Comparison of ENCODE assay signal across 22 mouse cellular contexts in the genomic region with DNA sequence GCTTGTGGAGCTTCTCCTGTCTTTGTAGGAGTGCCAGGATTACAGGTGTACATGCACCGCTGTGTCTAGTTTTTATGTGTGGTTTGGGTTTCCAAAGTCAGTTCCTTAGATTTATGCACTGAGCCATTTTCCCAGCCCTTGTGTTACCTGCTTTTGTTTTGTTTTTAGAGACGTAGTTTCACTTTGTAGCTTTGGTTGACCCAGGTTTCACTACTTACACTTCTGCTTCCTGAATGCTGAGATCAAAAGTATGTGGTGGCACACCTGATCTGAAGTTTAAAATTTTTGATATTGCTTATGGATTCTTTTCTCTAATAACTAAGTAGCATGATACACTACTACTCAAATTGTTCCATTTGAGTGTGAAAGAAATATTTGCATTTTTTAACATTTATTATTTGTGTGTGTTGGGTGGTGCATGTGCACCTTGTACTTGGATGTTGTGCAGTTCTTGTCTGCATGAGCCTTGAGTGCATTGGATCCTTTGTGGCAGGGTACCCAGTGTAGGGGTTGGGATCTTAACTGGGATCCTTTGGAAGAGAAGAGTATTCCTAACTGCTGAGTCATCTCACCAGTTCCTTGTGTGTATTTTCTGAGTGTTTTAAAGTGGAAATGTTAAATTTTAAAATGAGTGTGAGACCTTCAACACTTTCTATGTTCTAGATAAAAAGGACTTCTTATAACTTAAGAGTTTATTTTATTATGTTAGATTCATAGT. TPM values are rescaled to one million over a fixed set of nuclear protein-coding genes. Genes with fewer than 3 reads are reported as not detected.
DNase-seq lines count a peak whose midpoint lies in the region; ATAC-seq and TF ChIP-seq lines count a peak whose summit lies in the region.
"Had no signal": no experiment of that assay in that cellular context is flagged by ENCODE, and none has a peak within 500 bp of the region (broad histone marks: within the 10 kb centered on the region; RNA-seq: fewer than 3 reads in every experiment).

No protein-coding gene starts in this region.

- TF ChIP-seq POLR2A in heart, adult 2 months (IDR thresholded peaks at IDR 0.05; ENCODE audit: insufficient read depth, low read depth, low read length): no peak

- no peaks in the 10 kb centered on the region for H3K79me2 ChIP-seq in heart, adult 2 months (replicated peaks; ENCODE audit: control insufficient read depth, insufficient read depth, low read length)

- no peak overlapping the region for H3K27ac ChIP-seq in heart, adult 2 months
- H3K27ac ChIP-seq: embryonic facial prominence, embryonic 12.5 days; forebrain, embryonic 15.5 days; heart, embryonic 10.5 days; hindbrain, embryonic 12.5 days; intestine, embryonic 15.5 days had no signal

- no peaks in the 10 kb centered on the region for H3K4me1 ChIP-seq in heart, adult 2 months (ENCODE audit: control insufficient read depth, insufficient read depth, low read length)
- H3K4me1 ChIP-seq: embryonic facial prominence, embryonic 12.5 days; forebrain, embryonic 15.5 days; heart, embryonic 10.5 days; hindbrain, embryonic 12.5 days; intestine, embryonic 15.5 days had no signal

- no peaks in the 10 kb centered on the region for H3K27me3 ChIP-seq in heart, adult 2 months (ENCODE audit: control insufficient read depth, insufficient read depth, low read length)
- H3K27me3 ChIP-seq: embryonic facial prominence, embryonic 12.5 days; forebrain, embryonic 15.5 days; hindbrain, embryonic 12.5 days; intestine, embryonic 15.5 days had no signal

- no peak for TF ChIP-seq EP300 in heart, adult 2 months (IDR thresholded peaks at IDR 0.05; ENCODE audit: insufficient read depth, low read depth, low read length)

- WGBS in heart, adult 2 months: 92% methylated on average over 2 of the region's 2 CpGs

- ATAC-seq in CD4-positive, CD25-positive, alpha-beta regulatory T cell, adult 4 months: peak; percentile 80
- ATAC-seq in activated CD4-positive, CD25-positive, alpha-beta regulatory T cell, adult 4 months: peak; percentile 78
- ATAC-seq: forebrain, embryonic 15.5 days; hindbrain, embryonic 16.5 days; intestine, embryonic 15.5 days had no signal

- TF ChIP-seq CTCF in heart, adult 2 months (IDR thresholded peaks at IDR 0.05): no peak

- H3K9ac ChIP-seq in heart, adult 2 months (ENCODE audit: low read depth, low read length): no peak overlapping the region
- H3K9ac ChIP-seq: embryonic facial prominence, embryonic 12.5 days; forebrain, embryonic 15.5 days; hindbrain, embryonic 12.5 days; intestine, embryonic 15.5 days had no signal

- no peaks in the 10 kb centered on the region for H3K36me3 ChIP-seq in heart, adult 2 months (ENCODE audit: control insufficient read depth, insufficient read depth, low read length)

- peak; percentile 48 for DNase-seq in A20 (ENCODE audit: low read depth, low spot score)
- no peak for DNase-seq in heart, adult 2 months
- DNase-seq in left cerebral cortex, postnatal 4 days: no peak
- no peak for DNase-seq in thymus, postnatal 0 days (ENCODE audit: low spot score)
- DNase-seq: adrenal gland, adult 8-10 months; B cell, adult 2 months; cerebellum, adult 11 months; cerebellum, adult 9-10 months; cerebellum, postnatal 25 days; gastrocnemius, postnatal 25 days; heart, adult 11 months; heart, postnatal 10 days; heart, postnatal 4 days; kidney, adult 18-20 months had no signal

- H3K4me3 ChIP-seq in heart, adult 2 months: no peak overlapping the region
- H3K4me3 ChIP-seq: embryonic facial prominence, embryonic 12.5 days; forebrain, embryonic 15.5 days; heart, embryonic 10.5 days; hindbrain, embryonic 12.5 days; intestine, embryonic 15.5 days had no signal

- intact Hi-C loops in heart, adult 2 months (cut with DNase I): no loop called here
- intact Hi-C loops in left cerebral cortex, postnatal 4 days (cut with DNase I): no loop called here

RNA-seq across cellular contexts. Expression of a gene that starts 14.0 kb away (rescaled TPM):
- 10 to 100 TPM; 17.6 to 18.3 TPM for polyA plus RNA-seq in CD4-positive, CD25-positive, alpha-beta regulatory T cell, adult 4 months (2017; shearing (Covaris generic))
- polyA plus RNA-seq in activated CD4-positive, CD25-positive, alpha-beta regulatory T cell, adult 4 months (2017; shearing (Covaris generic)): 10 to 100 TPM; 33.3 to 37.4 TPM
- total RNA-seq in heart, adult 2 months (2021): under 1 TPM; 0.48 to 0.57 TPM
- polyA plus RNA-seq in heart, adult 2 months (2012; rRNA removed): 0.08 and 0.35 TPM in 2 replicates
- total RNA-seq in left cerebral cortex, postnatal 4 days (2021): 1 to 10 TPM; 9.4 to 9.8 TPM
- polyA plus RNA-seq in thymus, postnatal 0 days (2015; fragmentation: Nextera tagmentation; extraction: Ambion mirVana): 56.6 and 70.6 TPM in 2 replicates

Comparison
In these comparisons a context has a peak if more than half of its experiments do, and no peak if none do; other contexts are left out.
1. RNA of a gene that starts 14.0 kb away (polyA plus RNA-seq): 56.6 to 70.6 TPM in thymus, postnatal 0 days, 33.3 to 37.4 TPM in activated CD4-positive, CD25-positive, alpha-beta regulatory T cell, adult 4 months and 17.6 to 18.3 TPM in CD4-positive, CD25-positive, alpha-beta regulatory T cell, adult 4 months; 0.08 to 0.35 TPM in heart, adult 2 months; every median in the first group is over 10 times any median in the second.